Mouse (Mus musculus) heart, postnatal 36 days (tissue): ENCODE measurements at regions not wholly inside any gene's neighbourhood (a gene's known extent, or its start where the extent isn't known, plus 50 kb on each side); places are given as distances from the start of the nearest gene placed in this dataset.

Source experiments
- DNase-seq, 2 experiments: peaks; one replicate each; pipeline ENCODE4 v3.0.0; 2021 to 2022
- intact Hi-C: fragments of 180-260 bp; cut with DNase I; formaldehyde crosslinking; loops from one replicate; pipeline ENCODE4 v1.15.1; 2025

GRCm38 (mm10) chr6:51129591-51129990 lies 302.9 kb upstream of the Nfe2l3 start:
- intact Hi-C loops: no loop called here
- DNase-seq: peak; percentile 43 to 66

GRCm38 (mm10) chr6:51144762-51145161 lies 287.7 kb upstream of the Nfe2l3 start:
- intact Hi-C loops: no loop called here
- DNase-seq: no peak

GRCm38 (mm10) chr6:51145863-51146262 lies 286.6 kb upstream of the Nfe2l3 start:
- intact Hi-C loops: no loop called here
- DNase-seq: no peak

GRCm38 (mm10) chr6:51148821-51149220 lies 283.6 kb upstream of the Nfe2l3 start:
- intact Hi-C loops: no loop called here
- no peak for DNase-seq

GRCm38 (mm10) chr6:51150066-51150465 lies 282.4 kb upstream of the Nfe2l3 start:
- DNase-seq: no peak
- intact Hi-C loops: no loop called here

- intact Hi-C loops: no loop called here
- no peak for DNase-seq
These were observed 282.0 kb upstream of the Nfe2l3 start for GRCm38 (mm10) chr6:51150486-51150885.

GRCm38 (mm10) chr6:51150916-51151315 lies 281.6 kb upstream of the Nfe2l3 start:
- intact Hi-C loops: no loop called here
- DNase-seq: no peak

GRCm38 (mm10) chr6:51156836-51157370 lies 275.6 kb upstream of the Nfe2l3 start:
- intact Hi-C loops: no loop called here
- DNase-seq: no peak

- intact Hi-C loops: loop anchor here (5.0 kb wide), 1 partner anchor 79 kb away; no protein-coding TSS in a partner anchor
- no peak for DNase-seq
These were observed 271.3 kb upstream of the Nfe2l3 start for GRCm38 (mm10) chr6:51161149-51161548.

GRCm38 (mm10) chr6:51162208-51163082 lies 270.0 kb upstream of the Nfe2l3 start:
- intact Hi-C loops: loop anchor here (5.0 kb wide), 1 partner anchor 80 kb away; no protein-coding TSS in a partner anchor
- no peak for DNase-seq

- intact Hi-C loops: loop anchor here (5.0 kb wide), 1 partner anchor 81 kb away; no protein-coding TSS in a partner anchor
- peak in 1 of 2 experiments; percentile 53 for DNase-seq
These were observed 269.2 kb upstream of the Nfe2l3 start for GRCm38 (mm10) chr6:51163266-51163665.

GRCm38 (mm10) chr6:51163882-51164281 lies 268.6 kb upstream of the Nfe2l3 start:
- DNase-seq: no peak
- intact Hi-C loops: loop anchor here (5.0 kb wide), 1 partner anchor 82 kb away; no protein-coding TSS in a partner anchor

GRCm38 (mm10) chr6:51167028-51167427 lies 265.4 kb upstream of the Nfe2l3 start:
- no peak for DNase-seq
- intact Hi-C loops: loop anchor here (2.0 to 5.0 kb wide), 3 partner anchors 34 to 185 kb away; no protein-coding TSS in a partner anchor

- intact Hi-C loops: loop anchor here (1.0 to 5.0 kb wide), 6 partner anchors 66 to 487 kb away; no protein-coding TSS in a partner anchor
- peak; percentile 84 to 91 for DNase-seq
These were observed 264.4 kb upstream of the Nfe2l3 start for GRCm38 (mm10) chr6:51168048-51168447.

GRCm38 (mm10) chr6:51168775-51169695 lies 263.4 kb upstream of the Nfe2l3 start:
- intact Hi-C loops: loop anchor here (1.0 to 5.0 kb wide), 6 partner anchors 67 to 488 kb away; no protein-coding TSS in a partner anchor
- DNase-seq: peak; percentile 52 to 71

GRCm38 (mm10) chr6:51169971-51170411 lies 262.5 kb upstream of the Nfe2l3 start:
- peak; percentile 49 to 53 for DNase-seq

GRCm38 (mm10) chr6:51170414-51170813 lies 262.1 kb upstream of the Nfe2l3 start:
- DNase-seq: peak; percentile 73 to 77
- intact Hi-C loops: loop anchor here (5.0 to 10.0 kb wide), 2 partner anchors 997 to 1554 kb away; no protein-coding TSS in a partner anchor

More at GRCm38 (mm10) chr6:51169971-51170411, 262.5 kb upstream of the Nfe2l3 start:
- intact Hi-C loops: loop anchor here (2.0 to 10.0 kb wide), 6 partner anchors 68 to 1555 kb away; no protein-coding TSS in a partner anchor

GRCm38 (mm10) chr6:51170871-51171270 lies 261.6 kb upstream of the Nfe2l3 start:
- intact Hi-C loops: loop anchor here (5.0 to 10.0 kb wide), 2 partner anchors 996 to 1554 kb away; no protein-coding TSS in a partner anchor
- DNase-seq: peak; percentile 55 to 62

GRCm38 (mm10) chr6:51171761-51172160 lies 260.7 kb upstream of the Nfe2l3 start:
- intact Hi-C loops: loop anchor here (5.0 to 10.0 kb wide), 2 partner anchors 996 to 1553 kb away; no protein-coding TSS in a partner anchor
- DNase-seq: peak; percentile 70 to 82

GRCm38 (mm10) chr6:51172331-51172791 lies 260.1 kb upstream of the Nfe2l3 start:
- intact Hi-C loops: loop anchor here (5.0 to 10.0 kb wide), 2 partner anchors 995 to 1552 kb away; no protein-coding TSS in a partner anchor
- peak in 1 of 2 experiments; percentile 59 for DNase-seq
